Mouse (Mus musculus) lung, embryonic 16.5 days (tissue): Measurements from ENCODE around the gene Gp1ba. TPM values are rescaled to one million over a fixed set of nuclear protein-coding genes. Genes with fewer than 3 reads are reported as not detected.

Experiments used
- ATAC-seq: fragments of 200-750 bp; cut with Nextera tagmentation; 2 replicates; pipeline ENCODE4 v1.8.0; 2017; ENCODE audit warnings: low read depth, mild to moderate bottlenecking, moderate library complexity
- H3K27ac ChIP-seq: fragments of 300-500 bp; sonication (generic); 2 replicates; pipeline ENCODE4 v1.5.1; 2014; ENCODE audit warnings: mild to moderate bottlenecking, control low read depth, low read length
- H3K27me3 ChIP-seq: fragments of 300-500 bp; sonication (generic); 2 replicates; pipeline ENCODE4 v1.6.1; 2014; ENCODE audit warnings: low read depth, low read length, mixed read lengths; ENCODE audit not compliant: control insufficient read depth, insufficient read depth
- H3K36me3 ChIP-seq: fragments of 300-500 bp; sonication (generic); 2 replicates; pipeline ENCODE4 v1.6.1; 2014; ENCODE audit warnings: low read length; ENCODE audit not compliant: control insufficient read depth, insufficient read depth
- H3K4me1 ChIP-seq: fragments of 300-500 bp; sonication (generic); replicated peaks from 2 replicates; pipeline ENCODE4 v1.6.1; 2014; ENCODE audit warnings: low read length, mixed read lengths; ENCODE audit not compliant: control insufficient read depth, insufficient read depth
- H3K4me2 ChIP-seq: fragments of 300-500 bp; sonication (generic); 2 replicates; pipeline ENCODE4 v1.6.1; 2014; ENCODE audit warnings: low read depth, low read length, control low read depth
- H3K4me3 ChIP-seq: fragments of 300-500 bp; sonication (generic); 2 replicates; pipeline ENCODE4 v1.5.1; 2014; ENCODE audit warnings: mild to moderate bottlenecking, low read length, control low read depth
- H3K9ac ChIP-seq: fragments of 300-500 bp; sonication (generic); 2 replicates; pipeline ENCODE4 v1.6.1; 2014; ENCODE audit warnings: low read length, control low read depth
- H3K9me3 ChIP-seq: fragments of 300-500 bp; sonication (generic); 2 replicates; pipeline ENCODE4 v1.6.1; 2016; ENCODE audit warnings: low read length; ENCODE audit not compliant: control insufficient read depth
- WGBS: fragments of 180-500 bp; shearing (Covaris S2); extraction: QIAGEN DNeasy Blood & Tissue Kit; methylation state at CpG from one replicate; pipeline ENCODE4 v1.1.7; 2014; 5-methylcytosine and 5-hydroxymethylcytosine counted together
- polyA plus RNA-seq: library from polyadenylated mRNA; unstranded; fragments of >200 nt; fragmentation: Nextera tagmentation; extraction: Ambion mirVana; gene quantifications from 2 replicates; pipeline ENCODE4 v1.2.1, GENCODE M21; 2015

Gene Gp1ba
- polyA plus RNA-seq, 1 experiment from 2014 or later: 0.50 TPM

DNA sequence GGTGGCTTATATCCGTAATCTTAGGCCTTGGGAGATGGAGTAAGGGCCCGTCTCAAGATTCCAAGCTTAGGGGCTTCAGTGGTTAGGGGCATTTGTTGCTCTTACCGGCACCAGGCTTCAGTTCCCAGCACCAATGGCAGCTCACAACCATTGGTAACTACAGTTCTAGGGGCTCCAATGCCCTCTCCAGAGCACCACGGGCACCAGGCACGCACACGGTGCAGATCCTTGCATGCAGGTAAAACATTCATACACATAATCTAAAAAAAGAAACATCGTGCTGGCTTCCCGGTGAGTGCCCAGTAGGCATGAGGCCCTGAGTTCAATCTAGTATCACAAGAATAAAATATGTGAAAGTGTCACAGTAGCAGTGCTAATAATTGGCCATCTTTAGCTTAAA lies 24.2 kb downstream of the Gp1ba start:
- H3K27ac ChIP-seq: no peak overlapping the region
- WGBS: 89% methylated on average over 8 of the region's 8 CpGs
- no peak for ATAC-seq
- no peak overlapping the region for H3K4me3 ChIP-seq
- H3K4me1 ChIP-seq: peaks cover 10% of the 10 kb centered on the region
- H3K9ac ChIP-seq: no peak overlapping the region
- no peaks in the 10 kb centered on the region for H3K27me3 ChIP-seq
- H3K9me3 ChIP-seq: no peaks in the 10 kb centered on the region
- no peak overlapping the region for H3K4me2 ChIP-seq
- H3K36me3 ChIP-seq: peaks cover 29% of the 10 kb centered on the region

DNA sequence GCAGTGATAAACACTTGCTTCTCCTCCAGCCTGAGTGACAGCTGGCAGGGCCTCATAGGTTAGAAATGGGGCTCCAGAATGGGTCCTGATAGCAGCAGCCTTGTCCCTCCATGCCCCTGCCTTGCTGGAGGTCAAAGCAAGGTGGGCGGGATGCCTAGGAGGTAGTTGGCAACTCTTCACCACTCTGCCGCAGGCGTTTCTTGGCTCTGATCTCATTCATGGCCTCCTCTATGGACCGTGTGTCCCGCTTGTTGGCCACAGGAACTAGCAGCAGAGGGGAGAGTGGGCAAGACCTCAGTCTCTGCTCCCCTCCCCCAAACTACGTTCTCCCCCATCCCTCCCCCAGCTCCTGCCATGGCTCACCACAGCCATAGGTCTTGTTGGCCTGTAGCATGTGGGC lies 25.0 kb downstream of the Gp1ba start:
- 90% methylated on average over 6 of the region's 6 CpGs for WGBS
- no peak overlapping the region for H3K27ac ChIP-seq
- no peak for ATAC-seq
- H3K27me3 ChIP-seq: no peaks in the 10 kb centered on the region
- no peaks in the 10 kb centered on the region for H3K9me3 ChIP-seq
- no peak overlapping the region for H3K9ac ChIP-seq
- H3K4me3 ChIP-seq: no peak overlapping the region
- peaks cover 29% of the 10 kb centered on the region for H3K36me3 ChIP-seq
- no peak overlapping the region for H3K4me2 ChIP-seq
- H3K4me1 ChIP-seq: peaks cover 10% of the 10 kb centered on the region

DNA sequence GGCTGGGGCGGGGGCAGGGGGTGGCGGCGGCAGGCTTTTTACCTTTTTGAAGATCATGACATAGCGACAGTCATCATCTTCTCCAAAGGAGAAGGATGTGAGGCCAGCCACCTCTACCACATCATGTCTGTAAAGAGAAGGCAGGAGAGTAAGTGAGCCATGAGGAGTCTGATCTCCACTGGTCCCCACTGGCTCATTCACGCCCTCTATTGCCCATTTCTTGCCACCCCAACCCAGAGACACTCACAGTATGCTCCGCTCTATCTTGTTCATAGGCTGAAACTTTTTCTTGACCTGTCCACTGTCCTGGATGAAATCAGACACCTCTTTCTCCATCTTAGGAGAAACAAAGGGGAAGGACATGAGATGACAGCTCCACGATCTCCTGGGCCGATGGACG lies 25.8 kb downstream of the Gp1ba start:
- 89% methylated on average over 9 of the region's 9 CpGs for WGBS
- Histone ChIP-seq H3K9ac (no peak overlapping the region), H3K9me3 (no peaks in the 10 kb centered on the region), H3K36me3 (peaks cover 27% of the 10 kb centered on the region), H3K4me1 (peaks cover 10% of the 10 kb centered on the region), H3K27ac (no peak overlapping the region), H3K4me3 (no peak overlapping the region), H3K4me2 (no peak overlapping the region), H3K27me3 (no peaks in the 10 kb centered on the region)
- ATAC-seq: no peak

DNA sequence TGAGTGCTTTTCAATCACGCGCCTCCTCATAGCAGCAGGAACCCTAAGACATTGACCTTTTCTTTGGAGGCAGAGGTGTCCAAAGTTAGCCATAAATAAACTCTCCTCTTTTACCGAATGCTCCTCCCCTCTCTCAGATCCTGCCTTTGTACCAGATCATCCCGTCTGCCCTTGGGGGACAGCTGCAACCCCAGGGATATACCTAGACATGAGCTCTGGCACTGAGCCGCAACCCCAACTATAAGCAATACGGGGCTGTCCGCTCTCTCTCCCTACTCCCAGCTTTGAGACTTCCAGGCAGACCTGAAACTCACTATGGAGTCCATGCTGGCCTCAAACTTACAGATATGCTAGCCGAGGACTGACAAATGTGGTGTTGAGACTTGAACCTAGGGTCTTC lies 27.8 kb downstream of the Gp1ba start:
- H3K4me3 ChIP-seq: no peak overlapping the region
- ATAC-seq: no peak
- no peak overlapping the region for H3K9ac ChIP-seq
- peaks cover 27% of the 10 kb centered on the region for H3K36me3 ChIP-seq
- H3K27me3 ChIP-seq: no peaks in the 10 kb centered on the region
- H3K4me2 ChIP-seq: no peak overlapping the region
- H3K27ac ChIP-seq: no peak overlapping the region
- H3K9me3 ChIP-seq: no peaks in the 10 kb centered on the region
- 87% methylated on average over 8 of the region's 8 CpGs for WGBS
- H3K4me1 ChIP-seq: peaks cover 16% of the 10 kb centered on the region

DNA sequence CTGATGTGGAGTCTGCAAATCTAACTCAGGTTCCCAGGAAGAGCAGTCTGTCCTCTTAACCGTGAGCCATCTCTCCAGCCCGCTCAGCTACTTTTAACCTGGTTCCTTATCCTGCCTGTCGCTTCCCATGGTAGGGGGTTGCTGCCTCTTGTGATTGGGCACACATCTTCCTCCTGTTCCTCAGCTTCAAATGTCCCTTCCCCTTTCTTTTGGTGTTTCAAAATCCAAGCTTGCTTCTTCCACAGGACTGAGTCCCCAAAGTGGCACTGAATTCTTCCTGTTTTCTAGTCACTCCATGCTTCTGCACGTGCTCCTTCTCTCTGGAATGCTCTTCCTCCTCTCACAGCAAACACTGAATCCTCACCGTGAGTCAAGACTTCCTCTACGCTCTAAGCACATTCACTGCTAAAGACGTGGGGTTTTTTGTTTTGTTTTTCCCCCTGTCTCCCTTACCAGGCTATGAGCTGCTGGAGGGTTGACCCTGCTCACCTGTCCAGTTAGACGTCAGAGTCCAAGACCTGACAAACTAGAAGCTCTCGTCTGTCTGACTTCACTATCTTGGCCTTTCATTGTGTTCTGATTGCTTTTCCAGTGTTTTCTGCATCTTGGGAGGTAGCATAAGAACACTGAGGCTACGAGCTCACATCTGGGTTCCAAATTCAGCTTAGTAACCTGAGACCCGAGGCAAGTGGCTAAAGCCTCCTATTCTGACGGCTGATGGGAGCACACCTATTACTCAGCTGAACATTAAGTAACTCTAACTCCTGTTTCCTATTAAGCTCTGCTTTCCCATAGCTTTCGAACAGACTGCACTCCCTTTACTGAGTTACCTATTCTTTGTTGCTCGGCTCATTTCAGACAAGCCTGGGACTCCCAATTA lies 28.6 kb downstream of the Gp1ba start:
- Histone ChIP-seq H3K36me3 (peaks cover 26% of the 10 kb centered on the region), H3K4me2 (peak overlapping the region; percentile 87), H3K4me3 (peak overlapping the region; percentile 69), H3K9me3 (no peaks in the 10 kb centered on the region), H3K4me1 (peaks cover 16% of the 10 kb centered on the region), H3K27ac (peak overlapping the region; percentile 96), H3K27me3 (no peaks in the 10 kb centered on the region), H3K9ac (peak overlapping the region; percentile 74)
- WGBS: 51% methylated on average over 14 of the region's 14 CpGs
- ATAC-seq: no peak

DNA sequence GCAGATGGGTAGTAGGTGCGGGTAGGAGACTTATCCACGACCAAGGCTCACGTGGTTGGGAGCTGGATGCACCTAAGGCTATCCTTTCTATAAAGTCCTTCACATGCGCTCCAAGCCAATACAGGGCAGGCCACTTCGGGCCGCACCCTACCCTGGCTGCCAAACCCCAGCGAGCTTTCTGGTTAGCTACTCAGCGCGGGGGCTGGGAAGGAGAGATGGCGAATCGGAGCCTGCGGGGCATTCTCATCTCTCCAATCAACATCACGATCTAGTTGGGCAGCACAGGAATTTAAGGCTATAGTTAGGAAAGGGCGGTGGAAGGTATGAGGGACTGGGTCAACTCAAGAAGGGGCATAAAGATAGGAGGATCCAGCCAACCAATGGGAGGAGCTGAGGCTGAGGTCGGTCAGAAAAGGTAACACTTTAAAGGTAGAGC lies 29.4 kb downstream of the Gp1ba start:
- Histone ChIP-seq H3K9me3 (no peaks in the 10 kb centered on the region), H3K4me3 (peak overlapping the region; percentile 69), H3K4me1 (peaks cover 16% of the 10 kb centered on the region), H3K9ac (peak overlapping the region; percentile 74), H3K27ac (peak overlapping the region; percentile 96), H3K27me3 (no peaks in the 10 kb centered on the region), H3K4me2 (peak overlapping the region; percentile 87), H3K36me3 (peaks cover 18% of the 10 kb centered on the region; the same call in 1 of the 2 replicates)
- under 1% methylated on average over 15 of the region's 15 CpGs for WGBS
- peak; percentile 63 for ATAC-seq

DNA sequence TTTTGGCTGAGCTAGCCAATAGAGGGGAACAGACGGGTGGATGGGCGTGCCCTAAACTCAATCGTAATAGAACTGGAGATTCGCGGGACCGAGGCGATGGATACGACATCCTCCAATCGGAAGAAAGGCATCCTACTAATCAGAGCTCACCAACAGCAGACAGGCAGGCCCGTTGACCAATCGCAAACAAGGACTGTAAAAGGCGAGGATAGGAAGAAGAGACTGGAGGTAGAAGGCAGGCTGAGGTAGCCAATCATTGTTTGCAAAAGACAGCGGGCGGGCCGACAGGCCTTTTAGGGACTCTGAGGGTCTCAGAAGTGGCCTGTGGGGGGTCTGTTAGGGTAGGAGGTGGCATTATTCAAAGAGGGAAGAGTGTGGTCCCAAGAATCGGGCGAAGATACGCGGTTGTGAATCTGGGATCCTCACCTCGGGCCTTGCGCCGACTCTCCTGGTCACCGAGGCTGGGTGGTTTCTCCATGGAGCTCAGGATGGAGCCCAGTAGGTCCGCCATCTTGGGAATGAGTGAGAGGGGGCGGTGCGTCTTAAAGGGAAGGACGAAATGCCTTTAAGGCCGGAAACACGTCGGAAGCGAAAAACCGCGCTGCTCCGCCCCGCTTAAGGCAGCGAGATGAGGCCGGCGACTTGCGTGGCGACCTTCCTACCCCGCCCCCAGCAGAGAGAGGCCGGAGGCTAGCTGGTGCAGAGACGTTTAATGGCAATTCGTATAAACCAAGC lies 30.0 kb downstream of the Gp1ba start, which contains the start of gene Spag7:
Gene Spag7, minus strand, starts transcription at position 646 of the 735 bp plus-strand sequence.
- peak within 1 kb of the TSS; percentile 69 for H3K4me3 ChIP-seq
- peak; percentile 96 for ATAC-seq
- H3K27ac ChIP-seq: peak within 1 kb of the TSS; percentile 99
- under 1% methylated on average over 44 of the region's 44 CpGs for WGBS
- peaks cover 16% of the 10 kb centered on the region for H3K4me1 ChIP-seq
- no peaks in the 10 kb centered on the region for H3K27me3 ChIP-seq
- no peaks in the 10 kb centered on the region for H3K9me3 ChIP-seq
- H3K9ac ChIP-seq: peak within 1 kb of the TSS; percentile 81
- peak within 1 kb of the TSS; percentile 87 for H3K4me2 ChIP-seq
- peaks cover 15% of the 10 kb centered on the region; the same call in 1 of the 2 replicates for H3K36me3 ChIP-seq

DNA sequence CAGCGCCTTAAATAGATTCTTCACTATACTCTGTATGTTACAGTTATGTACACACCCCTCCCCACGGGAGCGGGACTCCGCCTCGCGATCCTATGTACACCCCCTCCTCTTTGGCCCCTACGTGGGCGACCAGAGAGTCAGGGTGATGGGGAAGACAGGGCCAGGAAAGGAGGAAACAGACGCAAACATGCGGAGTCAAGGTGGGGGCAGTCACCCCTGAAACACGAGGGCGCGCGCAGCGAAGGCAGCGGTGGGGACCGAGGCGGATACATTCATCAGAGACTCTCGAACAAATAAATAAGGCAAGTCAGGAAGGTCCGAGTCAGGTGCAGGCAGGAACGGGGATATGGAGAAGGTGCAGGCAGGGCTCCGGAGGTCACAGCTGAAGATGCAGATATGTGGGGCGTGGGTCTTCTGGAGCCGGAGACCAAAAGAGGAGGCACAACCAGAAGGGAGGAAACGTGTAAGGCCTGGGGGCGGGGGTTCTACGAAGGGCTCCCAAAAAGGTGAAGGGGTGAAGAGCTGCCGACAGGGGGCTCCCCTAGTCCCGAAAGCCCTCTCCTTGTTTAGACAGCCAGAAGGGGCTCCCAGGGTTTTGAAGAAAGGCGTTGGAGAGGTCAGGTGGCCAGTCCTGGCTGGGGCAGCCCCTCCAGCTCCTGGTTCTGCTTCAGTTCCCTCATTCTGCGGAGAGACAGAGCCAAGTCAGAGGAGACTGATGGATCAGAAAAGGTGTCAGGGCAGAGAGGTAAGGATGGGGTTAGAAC lies 30.8 kb downstream of the Gp1ba start:
- WGBS: under 1% methylated on average over 31 of the region's 31 CpGs
- peaks cover 6% of the 10 kb centered on the region; the same call in 1 of the 2 replicates for H3K36me3 ChIP-seq
- H3K4me3 ChIP-seq: peak overlapping the region; percentile 69
- peak overlapping the region; percentile 87 for H3K4me2 ChIP-seq
- peak; percentile 23 for ATAC-seq
- no peaks in the 10 kb centered on the region for H3K9me3 ChIP-seq
- H3K27me3 ChIP-seq: no peaks in the 10 kb centered on the region
- H3K9ac ChIP-seq: peak overlapping the region; percentile 81
- H3K27ac ChIP-seq: peak overlapping the region; percentile 99
- peaks cover 16% of the 10 kb centered on the region for H3K4me1 ChIP-seq
